Comparison of ENCODE assay signal across 10 mouse cellular contexts in the genomic region with DNA sequence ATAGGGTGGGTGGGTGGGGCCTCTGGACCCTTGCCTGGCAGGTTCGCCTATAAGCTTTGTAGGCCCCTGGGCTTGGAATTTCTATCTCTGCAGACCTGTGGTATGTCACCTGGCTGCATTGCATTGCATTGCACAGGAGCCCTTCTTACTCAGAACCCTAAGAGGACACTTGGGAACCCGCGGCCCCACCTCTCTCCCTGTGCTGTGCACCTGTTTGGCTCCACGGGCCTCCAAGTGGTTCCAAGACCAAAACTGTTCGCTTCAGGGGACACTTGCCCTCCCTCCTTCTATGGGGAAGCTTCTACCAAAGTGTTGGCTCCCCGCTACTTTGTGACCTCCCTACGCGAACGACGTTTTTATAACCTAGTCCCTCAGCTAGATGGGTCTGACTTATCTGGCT. TPM values are rescaled to one million over a fixed set of nuclear protein-coding genes. Genes with fewer than 3 reads are reported as not detected.
DNase-seq lines count a peak whose midpoint lies in the region; ATAC-seq and TF ChIP-seq lines count a peak whose summit lies in the region.
"Had no signal": no experiment of that assay in that cellular context is flagged by ENCODE, and none has a peak within 500 bp of the region (broad histone marks: within the 10 kb centered on the region; RNA-seq: fewer than 3 reads in every experiment).

No protein-coding gene starts in this region.

- WGBS in hindbrain, embryonic 10.5 days: 47% methylated on average over 10 of the region's 10 CpGs
- 44% methylated on average over 10 of the region's 10 CpGs for WGBS in stomach, embryonic 16.5 days
- WGBS in thymus, adult 2 months: 64% methylated on average over 10 of the region's 10 CpGs

- no peak for TF ChIP-seq EP300 in MEL (IDR thresholded peaks at IDR 0.05; ENCODE audit: low read depth in 1 of 2, low read length in 2 of 2)

- no peak for ATAC-seq in stomach, embryonic 16.5 days (ENCODE audit: insufficient read depth, low FRiP score)

- no peaks in the 10 kb centered on the region for H3K9me3 ChIP-seq in MEL (replicated peaks; ENCODE audit: insufficient read depth, low read length)
- H3K9me3 ChIP-seq in hindbrain, embryonic 10.5 days: no peaks in the 10 kb centered on the region
- H3K9me3 ChIP-seq in stomach, embryonic 16.5 days (replicated peaks; ENCODE audit: control insufficient read depth, low read length): no peaks in the 10 kb centered on the region

- no peaks in the 10 kb centered on the region for H3K27me3 ChIP-seq in MEL (ENCODE audit: control insufficient read depth in 1 of 2, insufficient read depth in 2 of 2, low read length in 2 of 2)
- peaks cover 17% of the 10 kb centered on the region for H3K27me3 ChIP-seq in hindbrain, embryonic 10.5 days (ENCODE audit: insufficient read depth, poor library complexity, severe bottlenecking)
- H3K27me3 ChIP-seq in stomach, embryonic 16.5 days (ENCODE audit: control insufficient read depth, insufficient read depth, low read length): peaks cover 3% of the 10 kb centered on the region; the same call in 1 of the 2 replicates
- H3K27me3 ChIP-seq in thymus, adult 2 months (ENCODE audit: control insufficient read depth, insufficient read depth, low read length): no peaks in the 10 kb centered on the region

- H3K9ac ChIP-seq in MEL (ENCODE audit: control insufficient read depth, low read depth, low read length, poor library complexity, severe bottlenecking): peak overlapping the region; percentile 79
- peak overlapping the region; percentile 80 for H3K9ac ChIP-seq in stomach, embryonic 16.5 days (ENCODE audit: low read length)

- peak; percentile 8 to 12 for DNase-seq in gastrocnemius, postnatal 4 days (ENCODE audit: low spot score in 2 of 2)
- no peak for DNase-seq in gastrocnemius, adult 18-20 months (ENCODE audit: low spot score)
- DNase-seq in MEL (ENCODE audit: low read depth, low spot score): no peak
- DNase-seq in hindbrain, embryonic 10.5 days (ENCODE audit: low spot score): no peak
- DNase-seq in lung, adult 18-20 months: peak; percentile 73 to 77
- no peak for DNase-seq in thymus, adult 2 months
- DNase-seq in right cerebral cortex, postnatal 4 days: no peak

- peaks cover 0 to 14% of the 10 kb centered on the region in 2 experiments; a peak in 2 of 4 replicates for H3K4me1 ChIP-seq in MEL (ENCODE audit: control insufficient read depth in 1 of 2, insufficient read depth in 2 of 2, low read length in 2 of 2)
- peaks cover 75% of the 10 kb centered on the region for H3K4me1 ChIP-seq in hindbrain, embryonic 10.5 days (replicated peaks)
- peaks cover 42% of the 10 kb centered on the region for H3K4me1 ChIP-seq in stomach, embryonic 16.5 days (ENCODE audit: control insufficient read depth, insufficient read depth, low read length)
- H3K4me1 ChIP-seq in thymus, adult 2 months (replicated peaks; ENCODE audit: control insufficient read depth, insufficient read depth, low read length): peaks cover 27% of the 10 kb centered on the region

- H3K4me3 ChIP-seq in MEL (ENCODE audit: control insufficient read depth in 1 of 2, insufficient read depth in 1 of 2, low read depth in 2 of 2, low read length in 2 of 2): peak overlapping the region in 1 of 2 experiments; percentile 59; a peak in 1 of 4 replicates
- H3K4me3 ChIP-seq in hindbrain, embryonic 10.5 days: peak overlapping the region; percentile 59
- H3K4me3 ChIP-seq in stomach, embryonic 16.5 days (replicated peaks; ENCODE audit: low read length): peak overlapping the region; percentile 54
- no peak overlapping the region for H3K4me3 ChIP-seq in thymus, adult 2 months (ENCODE audit: control insufficient read depth, insufficient read depth, low read length)

- H3K36me3 ChIP-seq in MEL (ENCODE audit: control insufficient read depth in 1 of 2, insufficient read depth in 2 of 2, low read length in 2 of 2): peaks cover 0 to 6% of the 10 kb centered on the region in 2 experiments; a peak in 2 of 4 replicates
- H3K36me3 ChIP-seq in hindbrain, embryonic 10.5 days: no peaks in the 10 kb centered on the region
- no peaks in the 10 kb centered on the region for H3K36me3 ChIP-seq in stomach, embryonic 16.5 days (ENCODE audit: control insufficient read depth, insufficient read depth, low read length)
- H3K36me3 ChIP-seq in thymus, adult 2 months (ENCODE audit: control insufficient read depth, insufficient read depth, low read length): no peaks in the 10 kb centered on the region

- TF ChIP-seq CTCF in MEL (IDR thresholded peaks at IDR 0.05 in 2 of 3, conservative IDR thresholded peaks at IDR 0.05 in 1 of 3; ENCODE audit: control insufficient read depth in 1 of 3, insufficient read depth in 1 of 3, low read depth in 2 of 3, low read length in 3 of 3, poor library complexity in 1 of 3, severe bottlenecking in 1 of 3): no peak
- no peak for TF ChIP-seq CTCF in thymus, adult 2 months (IDR thresholded peaks at IDR 0.05; ENCODE audit: borderline replicate concordance, control insufficient read depth, extremely low read depth, insufficient read depth, low read length, poor library complexity)

- no peak for TF ChIP-seq RAD21 in MEL (IDR thresholded peaks at IDR 0.05; ENCODE audit: low read depth, low read length)

- H3K4me2 ChIP-seq in stomach, embryonic 16.5 days (ENCODE audit: low read depth, low read length): peak overlapping the region; percentile 89

- TF ChIP-seq POLR2A in MEL (IDR thresholded peaks at IDR 0.05; ENCODE audit: control insufficient read depth in 1 of 2, insufficient read depth in 1 of 2, low read depth in 1 of 2, low read length in 2 of 2, poor library complexity in 1 of 2): no peak
- no peak for TF ChIP-seq POLR2A in thymus, adult 2 months (IDR thresholded peaks at IDR 0.05; ENCODE audit: control insufficient read depth, extremely low read depth, insufficient read depth, low read length, poor library complexity)

- no peak overlapping the region for H3K27ac ChIP-seq in MEL (ENCODE audit: control insufficient read depth, low read depth, low read length)
- peak overlapping the region; percentile 97 for H3K27ac ChIP-seq in hindbrain, embryonic 10.5 days
- H3K27ac ChIP-seq in stomach, embryonic 16.5 days (ENCODE audit: low read length): peak overlapping the region; percentile 87
- H3K27ac ChIP-seq in thymus, adult 2 months (ENCODE audit: control insufficient read depth, insufficient read depth, low read length): no peak overlapping the region

- peaks cover 2% of the 10 kb centered on the region; the same call in 1 of the 2 replicates for H3K79me2 ChIP-seq in MEL (ENCODE audit: control insufficient read depth, insufficient read depth, low read length, poor library complexity)

TF ChIP-seq in MEL, 35 proteins besides CTCF, POLR2A, EP300 and RAD21:
- no peak for TF ChIP-seq JUND (IDR thresholded peaks at IDR 0.05; ENCODE audit: low read depth, low read length)
- TF ChIP-seq GABPA (IDR thresholded peaks at IDR 0.05; ENCODE audit: low read depth, low read length): no peak
- no peak for TF ChIP-seq KAT2A (conservative IDR thresholded peaks at IDR 0.05; ENCODE audit: low read depth, low read length)
- TF ChIP-seq MAFK (IDR thresholded peaks at IDR 0.05; ENCODE audit: borderline replicate concordance, low read depth, low read length): no peak
- TF ChIP-seq MXI1 (IDR thresholded peaks at IDR 0.05; ENCODE audit: low read depth, low read length): no peak
- TF ChIP-seq POLR2AphosphoS5 (IDR thresholded peaks at IDR 0.05; ENCODE audit: borderline replicate concordance, low read depth, low read length): no peak
- no peak for TF ChIP-seq BHLHE40 (IDR thresholded peaks at IDR 0.05; ENCODE audit: borderline replicate concordance, low read depth, low read length)
- TF ChIP-seq CHD2 (IDR thresholded peaks at IDR 0.05; ENCODE audit: low read length): no peak
TF ChIP-seq in MEL: peak in this region for 0.

RNA-seq across cellular contexts. Expression of gene Actg1, which starts 36.8 kb away (rescaled TPM):
- 100 to 1,000 TPM; 861 to 883 TPM for total RNA-seq in gastrocnemius, postnatal 4 days (2021)
- 100 to 1,000 TPM; 158 to 253 TPM for total RNA-seq in gastrocnemius, adult 18-20 months (2021)
- 1,328 and 1,871 TPM in 2 replicates for total RNA-seq in MEL (2012; rRNA removed)
- polyA plus RNA-seq in MEL (2012; ENCODE audit: insufficient read depth in 1 of 2, insufficient read length in 2 of 2, low read depth in 1 of 2, low replicate concordance in 2 of 2, missing spikeins in 1 of 2): 1,000 to 10,000 TPM in 1 of 2 experiments, 100 to 1,000 TPM in 1; 899 to 1,784 TPM
- polyA plus RNA-seq in hindbrain, embryonic 10.5 days (2016; fragmentation: Nextera tagmentation; extraction: Ambion mirVana): 3,119 and 3,536 TPM in 2 replicates
- polyA plus RNA-seq in stomach, embryonic 16.5 days (2015; fragmentation: Nextera tagmentation; extraction: Ambion mirVana): 2,700 and 3,060 TPM in 2 replicates
- polyA plus RNA-seq in thymus, adult 2 months (2012; rRNA removed): 1,233 and 1,455 TPM in 2 replicates

RNA-seq across cellular contexts. Expression of gene Fscn2, which starts 49.8 kb away (rescaled TPM):
- total RNA-seq in gastrocnemius, postnatal 4 days (2021): under 1 TPM; 0.52 to 0.98 TPM
- under 1 TPM; 0.39 to 0.52 TPM for total RNA-seq in gastrocnemius, adult 18-20 months (2021)
- 0.29 and 0.62 TPM in 2 replicates for total RNA-seq in MEL (2012; rRNA removed)
- under 1 TPM in 1 of 2 experiments, not detected in 1; 0.61 TPM for polyA plus RNA-seq in MEL (2012; ENCODE audit: insufficient read depth in 1 of 2, insufficient read length in 2 of 2, low read depth in 1 of 2, low replicate concordance in 2 of 2, missing spikeins in 1 of 2)
- polyA plus RNA-seq in hindbrain, embryonic 10.5 days (2016; fragmentation: Nextera tagmentation; extraction: Ambion mirVana): 0.50 and 0.77 TPM in 2 replicates
- 0.44 and 0.80 TPM in 2 replicates for polyA plus RNA-seq in stomach, embryonic 16.5 days (2015; fragmentation: Nextera tagmentation; extraction: Ambion mirVana)
- 0.19 and 0.37 TPM in 2 replicates for polyA plus RNA-seq in thymus, adult 2 months (2012; rRNA removed)
- total RNA-seq: CH12.LX; liver, adult 2 months had no signal
- polyA plus RNA-seq: liver, adult 2 months had no signal

Comparison
In these comparisons a context has a peak if more than half of its experiments do, and no peak if none do; other contexts are left out.
1. DNase-seq: peak in gastrocnemius, postnatal 4 days (2 of 2) and lung, adult 18-20 months (2 of 2); none in gastrocnemius, adult 18-20 months (single experiment), MEL (single experiment), hindbrain, embryonic 10.5 days (single experiment), thymus, adult 2 months (single experiment) and right cerebral cortex, postnatal 4 days (single experiment).
2. H3K27ac ChIP-seq: peak in hindbrain, embryonic 10.5 days (single experiment) and stomach, embryonic 16.5 days (single experiment); none in MEL (single experiment) and thymus, adult 2 months (single experiment).